Mouse (Mus musculus): ENCODE data around the gene Heyl.
A peak's percentile ranks its signal among the peaks of the same experiment; 100 is the strongest.

Gene Heyl

GRCm38 (mm10) chr4:123229166-123229565, 4.2 kb upstream of the Heyl start:
- DNase-seq (ENCODE audit: low read depth in 1 of 2, low spot score in 2 of 2) = no peak

DNA sequence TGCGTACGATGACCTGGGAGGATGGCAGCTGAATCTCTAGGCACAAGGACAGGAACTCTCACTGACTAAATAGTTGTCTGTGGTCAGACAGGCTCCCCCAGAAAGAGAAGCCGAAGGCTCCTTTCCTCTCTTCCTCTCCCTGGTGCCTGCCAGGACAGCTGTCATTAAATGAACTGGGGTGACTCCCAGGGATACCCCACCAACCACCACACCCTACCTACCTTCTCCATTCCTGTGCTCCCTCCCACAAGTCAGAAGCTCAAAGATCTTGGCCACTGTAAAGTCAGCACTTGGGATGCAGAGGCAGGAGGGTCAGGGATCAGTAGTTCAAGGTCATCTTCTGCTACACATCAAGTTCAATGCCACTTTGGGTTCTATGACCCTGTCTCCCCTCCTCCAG, 515 bp upstream of the Heyl start:
- DNase-seq (ENCODE audit: low read depth in 1 of 2, low spot score in 2 of 2) = no peak

- DNase-seq (ENCODE audit: low read depth in 1 of 2, low spot score in 2 of 2) = no peak
These were observed 2.6 kb downstream of the Heyl start for GRCm38 (mm10) chr4:123235835-123236430.

- DNase-seq (ENCODE audit: low read depth in 1 of 2, low spot score in 2 of 2) = no peak
These were observed 3.2 kb downstream of the Heyl start for GRCm38 (mm10) chr4:123236431-123237031.

DNA sequence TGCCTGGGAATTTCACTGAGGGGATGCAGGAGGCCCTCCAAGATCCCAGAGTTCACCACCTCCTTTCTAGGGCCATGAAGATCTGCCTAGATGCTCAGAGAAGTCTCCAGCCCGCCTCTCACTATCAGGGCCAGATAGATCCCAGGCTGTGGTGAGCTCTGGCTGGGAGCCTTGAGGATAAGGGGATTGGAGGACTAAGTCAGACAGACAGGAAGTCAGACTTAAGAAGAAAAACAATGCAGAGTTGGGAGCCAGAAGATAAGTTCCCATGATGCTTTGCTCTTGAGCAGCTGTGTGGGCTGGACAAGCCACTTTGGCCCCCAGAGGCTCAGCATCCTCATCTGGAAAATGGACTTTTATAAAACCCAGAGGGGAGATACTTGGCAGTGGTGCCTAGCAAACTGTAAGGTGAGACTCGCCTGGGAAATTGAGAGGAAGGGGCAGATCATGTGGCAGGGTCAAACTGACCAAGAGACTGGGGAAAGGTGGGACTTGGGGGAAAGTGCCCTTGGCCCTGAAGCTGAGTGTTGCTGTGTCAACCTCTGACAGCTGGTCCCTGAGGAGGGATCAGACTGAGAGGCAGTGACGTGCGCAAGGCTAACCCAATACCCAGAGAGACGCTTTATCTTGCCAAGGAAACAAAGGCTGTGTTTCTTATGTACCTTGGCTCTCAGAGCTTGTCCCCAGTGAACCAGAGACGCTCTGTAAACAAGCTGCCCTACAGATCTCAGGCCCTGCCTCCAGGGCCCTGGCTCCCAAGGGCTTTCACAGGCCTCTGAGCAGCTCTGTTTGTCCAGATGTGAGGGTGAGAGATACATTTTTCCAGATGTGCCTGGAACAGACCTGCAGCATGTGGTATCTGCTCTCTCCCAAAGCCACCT, 4.3 kb downstream of the Heyl start:
- DNase-seq (ENCODE audit: low read depth in 1 of 2, low spot score in 2 of 2) = no peak

- no peak for DNase-seq (ENCODE audit: low read depth in 1 of 2, low spot score in 2 of 2)
These were observed 6.2 kb downstream of the Heyl start for GRCm38 (mm10) chr4:123239361-123240203.

DNA sequence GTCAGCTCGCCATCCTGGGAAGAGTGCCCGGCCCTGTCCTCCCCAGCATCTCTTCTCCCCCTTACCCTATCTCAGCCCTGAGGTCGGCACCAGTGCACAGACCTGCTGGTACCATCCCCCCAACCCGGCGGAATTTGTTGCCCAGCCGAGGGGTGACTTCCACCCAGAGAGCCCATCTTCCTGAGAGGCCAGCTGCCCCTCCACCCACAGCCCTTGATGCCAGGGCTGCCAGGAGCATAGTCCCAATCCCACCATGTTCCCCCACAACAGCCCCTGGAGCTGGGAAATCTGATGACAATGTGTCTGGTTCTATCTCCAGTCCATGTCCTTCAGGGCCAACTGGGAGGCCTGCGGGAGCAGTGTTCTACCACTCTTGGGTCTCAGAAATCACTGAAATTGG, 12.9 kb downstream of the Heyl start:
- no peak for DNase-seq (ENCODE audit: low read depth in 1 of 2, low spot score in 2 of 2)

DNA sequence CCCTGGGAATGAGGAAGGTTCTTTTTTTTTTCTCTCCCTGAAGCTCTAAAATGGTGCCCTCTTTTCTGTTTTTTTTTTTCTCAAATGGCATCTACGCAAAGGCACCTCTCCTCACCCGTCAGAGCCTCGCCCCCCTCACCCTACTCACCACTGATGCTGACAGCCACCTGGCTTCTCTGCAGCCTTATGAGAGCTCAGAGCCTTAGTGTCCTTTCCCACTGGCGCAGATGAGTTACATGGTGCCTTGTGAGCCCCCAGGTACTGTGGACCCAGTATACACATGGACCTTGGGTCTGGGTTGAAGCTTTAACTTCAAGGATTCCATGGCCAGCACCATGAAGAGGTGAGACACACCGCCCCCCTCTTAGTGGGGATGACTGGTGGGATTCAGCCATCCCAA, 13.3 kb downstream of the Heyl start:
- no peak for DNase-seq (ENCODE audit: low read depth in 1 of 2, low spot score in 2 of 2)

DNA sequence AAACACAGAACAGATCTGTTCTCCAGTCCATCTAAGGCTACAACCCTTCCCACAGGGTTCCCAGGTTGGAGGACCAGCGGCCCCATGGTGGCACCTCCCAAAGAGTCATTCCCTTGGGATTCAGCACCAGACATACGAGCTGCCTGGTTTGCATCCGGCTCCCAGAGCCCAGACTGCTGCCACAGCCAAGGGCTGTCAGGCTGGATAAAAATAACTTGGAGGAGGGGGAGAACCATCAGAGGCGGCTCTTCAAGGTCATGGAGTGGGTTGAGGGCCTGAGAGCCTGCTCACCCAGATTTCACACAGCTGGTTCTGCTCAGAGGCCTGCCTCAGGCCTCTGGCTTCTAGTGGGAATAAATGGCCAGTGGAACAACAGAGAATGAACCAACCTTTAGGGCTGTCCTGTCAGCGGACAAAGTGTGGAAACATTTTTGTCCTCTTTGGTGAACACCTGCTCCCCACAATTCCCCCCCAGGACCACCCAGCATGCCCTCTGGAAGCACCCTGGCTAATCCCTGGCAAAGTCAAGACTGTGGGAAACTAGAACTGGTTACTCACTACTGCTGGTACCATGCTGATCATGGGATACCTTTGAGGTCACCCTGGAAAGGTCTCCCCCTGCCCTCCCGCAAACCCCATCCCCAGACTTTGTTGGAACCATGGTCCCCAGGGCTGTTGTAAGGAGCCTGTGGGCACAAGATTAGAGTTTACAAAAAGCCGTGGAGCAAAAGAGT, 14.0 kb downstream of the Heyl start:
- DNase-seq (ENCODE audit: low read depth in 1 of 2, low spot score in 2 of 2) = no peak

GRCm38 (mm10) chr4:123248971-123249567, 15.7 kb downstream of the Heyl start:
- no peak for DNase-seq (ENCODE audit: low read depth in 1 of 2, low spot score in 2 of 2)

DNA sequence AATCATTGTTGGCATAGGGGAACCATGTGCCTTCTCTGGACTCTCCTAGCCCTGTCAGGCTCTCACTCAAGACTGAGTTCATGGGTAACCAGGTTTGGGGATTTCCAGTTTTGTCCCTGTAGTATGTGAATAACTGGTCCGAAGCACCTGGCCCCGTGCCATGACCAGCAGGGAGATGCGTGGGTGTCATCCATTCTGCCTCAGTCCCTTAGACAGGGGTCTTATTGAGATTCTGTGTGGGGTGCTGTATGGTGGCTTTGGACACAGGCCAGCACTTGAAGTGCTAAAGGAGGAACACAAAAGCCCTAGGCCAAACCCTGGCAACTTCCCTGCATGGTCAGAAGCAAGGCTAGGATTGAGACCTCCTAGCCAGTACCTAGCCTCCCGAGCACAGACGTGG, 18.9 kb downstream of the Heyl start:
- DNase-seq (ENCODE audit: low read depth in 1 of 2, low spot score in 2 of 2) = no peak

DNA sequence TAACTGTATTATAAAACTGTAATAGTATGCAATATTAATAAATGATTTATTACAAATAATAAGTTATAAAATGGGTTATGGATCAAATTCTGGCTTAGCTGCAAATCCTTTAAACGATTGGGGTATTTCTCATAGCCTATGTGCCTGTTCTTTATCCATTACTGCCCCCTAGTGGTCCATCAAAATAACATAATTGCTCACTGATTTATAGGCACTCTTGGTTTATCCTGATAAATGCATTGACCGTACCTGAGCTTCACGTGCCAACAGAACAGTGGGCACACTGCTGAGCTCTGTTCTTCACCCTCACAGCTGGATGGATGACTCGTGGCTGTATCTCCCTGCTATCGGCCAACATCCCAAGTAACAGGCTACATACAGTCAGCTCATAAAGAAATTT, 21.3 kb downstream of the Heyl start:
- DNase-seq (ENCODE audit: low read depth in 1 of 2, low spot score in 2 of 2) = no peak

- no peak for DNase-seq (ENCODE audit: low read depth in 1 of 2, low spot score in 2 of 2)
These were observed 26.9 kb downstream of the Heyl start for GRCm38 (mm10) chr4:123260071-123260746.

- no peak for DNase-seq (ENCODE audit: low read depth in 1 of 2, low spot score in 2 of 2)
These were observed 28.5 kb downstream of the Heyl start, which contains the start of gene Pabpc4 for GRCm38 (mm10) chr4:123261721-123262401. TSS of gene Pabpc4 (plus strand) at chr4:123262351.

DNA sequence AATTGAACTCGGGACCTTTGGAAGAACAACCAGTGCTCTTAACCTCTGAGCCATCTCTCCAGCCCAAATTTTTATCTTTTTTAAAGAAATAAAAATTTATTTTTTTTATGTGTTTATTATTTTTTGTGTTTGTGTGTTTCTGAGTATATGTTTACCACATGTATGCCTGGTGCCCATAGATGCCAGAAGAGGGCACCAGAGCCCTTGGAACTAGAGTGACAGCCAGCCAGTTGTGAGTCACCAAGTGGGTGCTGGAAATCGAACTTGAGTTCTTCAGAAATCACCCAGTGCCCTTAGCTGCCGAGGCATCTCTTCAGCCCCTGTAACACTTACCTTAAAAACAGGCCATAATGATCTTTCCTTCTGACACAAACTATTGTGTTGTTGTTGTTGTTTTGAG, 37.7 kb downstream of the Heyl start:
- no peak for DNase-seq (ENCODE audit: low read depth in 1 of 2, low spot score in 2 of 2)

- DNase-seq (ENCODE audit: low read depth in 1 of 2, low spot score in 2 of 2) = no peak
These were observed 46.8 kb downstream of the Heyl start for GRCm38 (mm10) chr4:123280117-123280516.

- DNase-seq (ENCODE audit: low read depth in 1 of 2, low spot score in 2 of 2) = peak; percentile 57 to 73
These were observed 49.1 kb downstream of the Heyl start for GRCm38 (mm10) chr4:123282500-123282899.

- DNase-seq (ENCODE audit: low read depth in 1 of 2, low spot score in 2 of 2) = peak in 1 of 2 experiments; percentile 36
These were observed 49.7 kb downstream of the Heyl start for GRCm38 (mm10) chr4:123282915-123283674.
